Mouse (Mus musculus): ENCODE measurements at regions not wholly inside any gene's neighbourhood (a gene's known extent, or its start where the extent isn't known, plus 50 kb on each side); places are given as distances from the start of the nearest gene placed in this dataset.
A peak's percentile ranks its signal among the peaks of the same experiment; 100 is the strongest.

DNA sequence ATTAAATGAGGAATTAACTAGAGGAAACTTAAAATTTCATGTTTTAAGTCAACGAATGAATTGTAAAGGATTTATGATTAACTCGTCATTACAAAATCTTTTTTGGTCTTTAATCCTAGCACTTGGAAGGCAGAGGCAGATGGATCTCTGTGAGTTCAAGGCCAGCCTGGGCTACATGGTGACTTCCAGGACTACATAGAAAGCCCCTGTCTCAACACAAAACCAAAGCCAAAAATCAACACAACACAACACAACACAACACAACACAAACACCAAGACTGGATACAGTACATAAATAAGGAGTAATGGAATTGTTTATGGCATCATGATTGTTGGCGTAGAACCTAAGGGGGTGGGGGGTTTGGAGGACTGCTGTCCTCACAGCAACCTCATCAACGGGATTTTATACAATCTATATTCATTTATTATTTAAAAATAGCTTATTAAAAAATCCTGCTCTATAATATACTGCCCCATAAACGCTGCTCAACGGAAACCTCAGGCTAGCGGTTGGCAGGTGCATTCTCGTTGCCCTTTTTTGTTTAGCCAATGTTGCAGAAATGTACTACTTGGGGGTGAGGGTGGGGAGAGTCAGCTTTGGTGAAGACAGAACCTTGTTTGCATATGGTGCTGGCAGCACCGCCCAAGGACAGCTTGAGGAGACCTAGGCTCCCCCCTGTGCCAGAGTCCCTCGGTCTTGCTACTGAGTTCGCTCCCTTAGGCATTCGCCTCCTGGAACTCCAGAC is 53.9 kb upstream of the Cpsf6 start:
- WGBS (ENCODE audit: insufficient replicate concordance): 78% methylated on average over 12 of the region's 12 CpGs
- Histone ChIP-seq H3K4me2 (no peak overlapping the region), H3K36me3 (replicated peaks) (no peaks in the 10 kb centered on the region), H3K4me3 (replicated peaks) (no peak overlapping the region), H3K9ac (no peak overlapping the region), H3K27ac (replicated peaks) (no peak overlapping the region), H3K9me3 (replicated peaks) (no peaks in the 10 kb centered on the region), H3K27me3 (0 out of 2 replicates have a peak, but pooled peaks cover 3% of the 10 kb centered on the region), H3K4me1 (replicated peaks) (peaks cover 21% of the 10 kb centered on the region)
- no peak for ATAC-seq (ENCODE audit: insufficient read depth)

DNA sequence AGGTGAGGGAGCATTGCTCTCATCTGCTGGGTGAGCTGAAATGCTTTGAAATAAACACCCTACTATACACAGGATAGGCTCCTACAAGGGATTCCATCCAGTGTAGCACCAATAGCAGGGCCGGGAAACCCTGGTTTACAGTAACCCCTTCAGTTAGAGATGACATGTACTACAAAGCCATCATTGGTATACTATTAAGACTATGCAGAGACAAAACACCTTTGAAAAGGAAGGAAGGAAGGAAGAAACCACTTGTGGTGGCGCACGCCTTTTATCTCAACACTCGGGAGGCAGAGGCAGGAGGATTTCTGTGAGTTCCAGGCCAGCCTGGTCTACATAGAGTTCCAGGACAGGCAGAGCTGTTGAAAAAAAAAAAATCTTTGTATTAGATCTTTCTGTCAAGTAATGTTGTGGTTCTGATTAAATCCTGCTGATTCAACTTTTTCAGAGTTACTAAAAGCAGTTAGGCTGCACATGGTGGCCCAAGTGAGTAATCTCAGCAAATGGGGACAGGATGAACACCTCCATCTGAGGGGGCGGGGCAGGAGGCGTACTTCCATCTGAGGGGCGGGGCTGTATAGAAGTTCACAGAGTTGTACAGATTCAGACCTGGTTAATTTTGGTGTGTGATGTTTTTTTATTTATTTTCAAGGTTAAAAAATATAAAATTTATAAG is 53.2 kb upstream of the Cpsf6 start:
- Histone ChIP-seq H3K4me1 (replicated peaks) (peaks cover 21% of the 10 kb centered on the region), H3K9ac (no peak overlapping the region), H3K4me2 (peak overlapping the region; percentile 52), H3K27me3 (0 out of 2 replicates have a peak, but pooled peaks cover 3% of the 10 kb centered on the region), H3K9me3 (replicated peaks) (no peaks in the 10 kb centered on the region), H3K36me3 (replicated peaks) (no peaks in the 10 kb centered on the region), H3K4me3 (replicated peaks) (peak overlapping the region; percentile 25; the same call in 1 of the 2 replicates), H3K27ac (replicated peaks) (no peak overlapping the region)
- WGBS (ENCODE audit: insufficient replicate concordance): 65% methylated on average over 7 of the region's 7 CpGs
- no peak for ATAC-seq (ENCODE audit: insufficient read depth)

DNA sequence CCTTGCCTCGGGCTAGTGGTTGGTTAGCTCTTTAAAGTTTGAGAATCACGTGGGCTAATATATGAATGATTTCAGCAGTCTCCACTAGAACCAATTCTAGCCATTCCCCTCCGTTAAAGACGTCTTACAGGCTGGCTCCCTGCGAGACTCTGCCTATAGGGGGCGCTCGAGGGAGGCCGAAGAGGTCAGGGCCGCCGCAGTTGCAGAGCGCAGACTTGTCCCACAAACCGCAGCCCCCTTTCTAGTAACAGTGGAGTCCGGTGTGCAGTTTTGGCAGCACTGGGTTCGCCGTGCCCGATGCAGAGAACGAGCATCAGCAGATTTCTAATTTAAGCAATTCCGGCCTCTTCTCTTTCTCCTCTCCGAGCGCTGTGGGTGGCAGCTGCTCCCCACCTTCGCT is 52.6 kb upstream of the Cpsf6 start:
- H3K27me3 ChIP-seq: 0 out of 2 replicates have a peak, but pooled peaks cover 3% of the 10 kb centered on the region
- no peak overlapping the region for H3K27ac ChIP-seq (replicated peaks)
- WGBS (ENCODE audit: insufficient replicate concordance): 5% methylated on average over 21 of the region's 21 CpGs
- peaks cover 21% of the 10 kb centered on the region for H3K4me1 ChIP-seq (replicated peaks)
- H3K36me3 ChIP-seq (replicated peaks): no peaks in the 10 kb centered on the region
- ATAC-seq (ENCODE audit: insufficient read depth): no peak
- H3K4me2 ChIP-seq: peak overlapping the region; percentile 52
- no peak overlapping the region for H3K9ac ChIP-seq
- no peaks in the 10 kb centered on the region for H3K9me3 ChIP-seq (replicated peaks)
- peak overlapping the region; percentile 25; the same call in 1 of the 2 replicates for H3K4me3 ChIP-seq (replicated peaks)

DNA sequence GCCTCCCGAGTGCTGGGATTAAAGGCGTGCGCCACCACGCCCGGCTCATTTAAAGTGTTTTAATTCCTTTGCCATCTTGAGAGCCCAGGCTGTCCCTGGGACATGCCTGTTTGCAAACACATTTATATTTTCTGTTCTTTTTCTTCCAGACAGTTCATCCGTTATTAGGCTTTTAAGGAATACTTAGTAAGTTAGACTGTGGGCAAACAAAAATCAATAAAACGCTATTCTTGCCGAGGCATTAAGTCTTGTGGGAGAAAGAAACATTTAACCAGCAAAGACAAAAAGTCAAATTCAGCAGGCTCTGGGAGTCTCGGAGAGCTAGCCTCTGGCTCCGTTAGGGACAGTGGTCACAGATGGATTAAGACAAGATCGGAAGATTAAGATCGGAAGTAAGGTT is 52.0 kb upstream of the Cpsf6 start:
- H3K4me1 ChIP-seq (replicated peaks): peaks cover 21% of the 10 kb centered on the region
- no peaks in the 10 kb centered on the region for H3K9me3 ChIP-seq (replicated peaks)
- 60% methylated on average over 12 of the region's 12 CpGs for WGBS (ENCODE audit: insufficient replicate concordance)
- no peaks in the 10 kb centered on the region for H3K36me3 ChIP-seq (replicated peaks)
- no peak for ATAC-seq (ENCODE audit: insufficient read depth)
- no peak overlapping the region for H3K27ac ChIP-seq (replicated peaks)
- H3K4me3 ChIP-seq (replicated peaks): no peak overlapping the region
- H3K27me3 ChIP-seq: 0 out of 2 replicates have a peak, but pooled peaks cover 3% of the 10 kb centered on the region
- peak overlapping the region; percentile 52; the same call in 1 of the 2 replicates for H3K4me2 ChIP-seq
- no peak overlapping the region for H3K9ac ChIP-seq

DNA sequence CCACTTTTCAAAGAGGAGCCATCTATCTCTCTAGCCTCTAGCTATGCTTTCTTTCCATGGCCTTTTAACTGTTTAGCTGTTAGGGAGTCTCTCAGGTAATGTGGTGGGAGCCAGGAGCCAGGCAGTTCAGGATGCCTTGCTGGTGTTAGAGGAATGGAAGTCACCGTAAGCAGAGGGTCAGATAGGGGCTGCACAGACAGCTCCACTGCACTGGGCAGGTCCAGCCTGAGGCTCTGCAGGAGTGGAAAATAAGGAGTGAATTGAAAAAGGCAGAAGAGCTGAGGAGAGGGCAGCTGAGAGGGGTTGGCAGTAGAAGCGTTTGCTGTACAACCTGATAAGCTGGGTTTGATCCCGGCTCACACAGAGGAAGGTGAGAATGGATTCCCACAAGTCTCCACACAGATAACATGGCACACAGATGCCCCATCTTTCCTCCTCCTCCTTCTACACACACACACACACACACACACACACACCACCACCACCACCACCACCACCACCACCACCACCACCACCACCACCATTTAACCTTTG is 51.3 kb upstream of the Cpsf6 start:
- Histone ChIP-seq H3K4me1 (replicated peaks) (peaks cover 21% of the 10 kb centered on the region), H3K27ac (replicated peaks) (no peak overlapping the region), H3K9me3 (replicated peaks) (no peaks in the 10 kb centered on the region), H3K36me3 (replicated peaks) (no peaks in the 10 kb centered on the region), H3K4me3 (replicated peaks) (no peak overlapping the region), H3K9ac (no peak overlapping the region), H3K4me2 (no peak overlapping the region), H3K27me3 (no peaks in the 10 kb centered on the region)
- 44% methylated on average over 3 of the region's 3 CpGs for WGBS (ENCODE audit: insufficient replicate concordance)
- ATAC-seq (ENCODE audit: insufficient read depth): no peak

DNA sequence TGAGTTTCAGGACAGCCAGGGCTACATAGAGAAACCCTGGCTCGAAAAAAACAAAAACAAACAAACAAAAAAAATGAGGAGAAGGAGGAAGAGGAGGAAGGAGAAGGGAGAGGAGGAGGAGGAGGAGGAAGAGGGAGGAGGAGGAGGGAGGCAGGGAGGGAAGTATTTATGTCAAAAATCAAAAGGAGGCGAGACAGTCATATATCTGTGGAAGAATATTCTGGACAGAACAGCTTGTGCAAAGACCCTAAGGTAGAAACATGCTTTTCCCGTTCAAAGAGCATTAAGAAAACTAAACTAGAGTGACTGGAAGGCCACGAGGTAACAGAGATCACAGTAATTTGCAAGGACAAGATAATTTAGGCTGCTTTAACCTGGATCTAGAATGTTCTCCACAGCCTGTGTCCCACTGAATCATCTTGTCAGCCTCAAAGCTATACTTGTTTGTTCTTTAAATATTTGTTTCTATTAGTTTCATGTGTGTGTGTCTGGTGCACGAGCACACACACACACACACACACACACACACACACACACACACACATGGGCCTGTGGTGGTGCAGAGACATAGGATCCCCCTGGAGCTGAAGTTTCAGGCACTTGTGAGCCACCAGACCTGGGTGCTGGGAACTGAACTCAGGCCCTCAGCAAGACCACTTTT is 50.5 kb upstream of the Cpsf6 start:
- ATAC-seq (ENCODE audit: insufficient read depth): no peak

DNA sequence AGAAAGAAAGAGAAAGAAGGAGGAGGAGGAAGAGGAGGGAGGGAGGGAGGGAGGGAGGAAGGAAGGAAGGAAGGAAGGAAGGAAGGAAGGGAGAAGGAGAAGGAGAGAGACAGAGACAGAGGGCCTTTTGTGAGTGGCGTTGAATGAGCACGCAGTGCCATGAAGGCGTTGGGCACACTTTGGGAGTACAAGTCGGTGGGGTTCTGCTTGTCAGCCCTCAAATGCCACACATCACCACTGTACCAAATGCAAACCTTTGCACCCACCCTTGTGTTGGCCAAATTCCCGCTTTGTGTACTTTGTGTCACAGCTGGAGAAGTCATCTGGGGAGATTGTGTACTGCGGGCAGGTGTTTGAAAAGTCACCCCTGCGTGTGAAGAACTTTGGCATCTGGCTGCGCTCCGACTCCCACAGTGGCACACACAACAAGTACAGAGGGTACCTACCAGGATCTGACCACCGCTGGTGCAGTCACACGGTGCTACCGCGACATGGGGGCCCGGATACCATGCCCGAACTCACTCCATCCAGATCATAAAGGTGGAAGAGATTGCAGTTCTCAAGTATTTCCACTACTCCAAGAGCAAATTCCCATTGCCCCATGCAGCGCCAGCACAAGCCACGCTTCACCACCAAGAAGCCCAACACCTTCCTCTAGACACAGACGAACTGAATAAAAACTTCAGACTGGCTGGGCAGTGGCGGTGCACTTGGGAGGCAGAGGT is 49.8 kb upstream of the Cpsf6 start:
- no peak overlapping the region for H3K4me3 ChIP-seq (replicated peaks)
- 79% methylated on average over 19 of the region's 19 CpGs for WGBS (ENCODE audit: insufficient replicate concordance)
- ATAC-seq (ENCODE audit: insufficient read depth): no peak
- H3K9me3 ChIP-seq (replicated peaks): no peaks in the 10 kb centered on the region
- no peaks in the 10 kb centered on the region for H3K36me3 ChIP-seq (replicated peaks)
- peaks cover 11% of the 10 kb centered on the region for H3K4me1 ChIP-seq (replicated peaks)
- no peak overlapping the region for H3K4me2 ChIP-seq
- H3K9ac ChIP-seq: no peak overlapping the region
- H3K27me3 ChIP-seq: no peaks in the 10 kb centered on the region
- H3K27ac ChIP-seq (replicated peaks): no peak overlapping the region

More for the DNA sequence above, 50.5 kb upstream of the Cpsf6 start:
- H3K27me3 ChIP-seq: no peaks in the 10 kb centered on the region
- H3K4me2 ChIP-seq: no peak overlapping the region
- H3K27ac ChIP-seq (replicated peaks): no peak overlapping the region
- H3K9ac ChIP-seq: no peak overlapping the region
- H3K9me3 ChIP-seq (replicated peaks): no peaks in the 10 kb centered on the region
- H3K4me3 ChIP-seq (replicated peaks): no peak overlapping the region
- no peaks in the 10 kb centered on the region for H3K36me3 ChIP-seq (replicated peaks)
- H3K4me1 ChIP-seq (replicated peaks): peaks cover 18% of the 10 kb centered on the region
- WGBS (ENCODE audit: insufficient replicate concordance): 46% methylated on average over 5 of the region's 5 CpGs

All from liver, embryonic 15.5 days (tissue).